Mouse (Mus musculus) embryonic facial prominence, embryonic 14.5 days (tissue): Measurements from ENCODE around the gene Rpusd4. TPM values are rescaled to one million over a fixed set of nuclear protein-coding genes. Genes with fewer than 3 reads are reported as not detected.

Experiments
- ATAC-seq: fragments of 200-750 bp; cut with Nextera tagmentation; 2 replicates; pipeline ENCODE4 v1.8.0; 2017; ENCODE audit warnings: low read depth, moderate number of reproducible peaks, moderate TSS enrichment
- DNase-seq: peaks from one replicate; pipeline ENCODE4 v3.0.0-alpha.2; 2015; ENCODE audit warnings: low spot score
- H3K27ac ChIP-seq: fragments of 300-500 bp; sonication (generic); replicated peaks from 2 replicates; pipeline ENCODE4 v1.5.1; 2014; ENCODE audit warnings: low read depth, mild to moderate bottlenecking, low read length, moderate library complexity
- H3K27me3 ChIP-seq: fragments of 300-500 bp; sonication (generic); replicated peaks from 2 replicates; pipeline ENCODE4 v1.6.1; 2014; ENCODE audit warnings: low read length; ENCODE audit not compliant: control insufficient read depth, insufficient read depth
- H3K36me3 ChIP-seq: fragments of 300-500 bp; sonication (generic); 2 replicates; pipeline ENCODE4 v1.6.1; 2014; ENCODE audit warnings: low read length, mixed read lengths; ENCODE audit not compliant: control insufficient read depth, insufficient read depth
- H3K4me1 ChIP-seq: fragments of 300-500 bp; sonication (generic); 2 replicates; pipeline ENCODE4 v1.6.1; 2014; ENCODE audit warnings: antibody characterized with exemption, low read length; ENCODE audit not compliant: control insufficient read depth, insufficient read depth
- H3K4me2 ChIP-seq: fragments of 300-500 bp; sonication (generic); 2 replicates; pipeline ENCODE4 v1.6.1; 2014; ENCODE audit warnings: low read depth, mild to moderate bottlenecking, low read length, moderate library complexity, mixed read lengths
- H3K4me3 ChIP-seq: fragments of 300-500 bp; sonication (generic); 2 replicates; pipeline ENCODE4 v1.5.1; 2014; ENCODE audit warnings: low read depth, mild to moderate bottlenecking, low read length
- H3K9ac ChIP-seq: fragments of 300-500 bp; sonication (generic); 2 replicates; pipeline ENCODE4 v1.6.1; 2014; ENCODE audit warnings: low read depth, mild to moderate bottlenecking, low read length, moderate library complexity, mixed read lengths
- H3K9me3 ChIP-seq: fragments of 300-500 bp; sonication (generic); 2 replicates; pipeline ENCODE4 v1.6.1; 2016; ENCODE audit warnings: low read length; ENCODE audit not compliant: control insufficient read depth
- WGBS: fragments of 180-500 bp; shearing (Covaris S2); extraction: QIAGEN DNeasy Blood & Tissue Kit; methylation state at CpG from one replicate; pipeline ENCODE4 v1.1.7; 2014; 5-methylcytosine and 5-hydroxymethylcytosine counted together
- polyA plus RNA-seq: library from polyadenylated mRNA; unstranded; fragments of >200 nt; fragmentation: Nextera tagmentation; extraction: Ambion mirVana; gene quantifications from 2 replicates; pipeline ENCODE4 v1.2.1, GENCODE M21; 2014

The Rpusd4 gene
- polyA plus RNA-seq, 1 experiment from 2014 or later, result 23.4 TPM

DNA sequence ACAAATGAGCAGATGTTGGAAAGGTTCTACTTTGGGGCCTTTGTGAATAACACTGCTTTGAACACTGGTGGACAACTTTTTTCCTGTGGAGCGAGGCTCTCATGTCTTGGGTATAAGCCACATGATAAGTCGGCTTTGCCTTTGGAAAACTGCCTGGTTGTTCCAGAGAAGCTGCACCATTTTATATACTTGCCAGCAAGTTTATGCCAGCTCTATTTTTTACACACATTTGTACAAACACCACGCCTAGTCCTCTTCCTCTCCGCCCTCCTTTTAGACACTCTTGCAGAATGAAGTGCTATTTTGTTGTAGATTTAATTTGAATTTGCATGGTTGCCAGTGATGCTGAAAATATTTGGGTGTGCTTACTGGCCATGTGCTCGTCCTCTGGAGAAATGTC lies 25.8 kb downstream of the Rpusd4 start:
- Histone ChIP-seq H3K36me3 (no peaks in the 10 kb centered on the region), H3K27me3 (no peaks in the 10 kb centered on the region), H3K4me2 (no peak overlapping the region), H3K4me1 (peaks cover 5% of the 10 kb centered on the region; the same call in 1 of the 2 replicates), H3K9ac (no peak overlapping the region), H3K27ac (no peak overlapping the region), H3K9me3 (peaks cover 7% of the 10 kb centered on the region; the same call in 1 of the 2 replicates), H3K4me3 (no peak overlapping the region)
- DNase-seq (no peak), ATAC-seq (no peak)
- WGBS, result 76% methylated on average over 5 of the region's 5 CpGs

DNA sequence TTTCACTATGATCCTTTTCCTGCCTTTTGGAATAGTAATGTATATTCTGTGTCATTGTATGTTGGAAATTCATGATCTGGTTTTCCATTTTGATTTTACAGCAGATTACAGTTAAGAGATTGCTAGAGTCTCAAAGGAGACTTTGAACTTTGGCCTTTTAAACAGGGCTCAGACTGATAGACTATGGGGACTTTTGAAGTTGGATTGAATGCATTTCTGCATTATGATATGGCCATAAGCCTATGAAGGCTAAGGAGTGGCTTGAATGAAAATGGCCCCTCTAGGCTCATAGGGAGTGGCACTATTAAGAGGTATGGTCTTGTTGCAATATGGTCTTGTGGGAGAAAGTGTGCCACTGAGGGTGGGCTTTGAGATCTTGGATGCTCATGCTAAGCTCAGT lies 30.1 kb downstream of the Rpusd4 start:
- H3K4me1 ChIP-seq, result peaks cover 2% of the 10 kb centered on the region; the same call in 1 of the 2 replicates
- no peaks in the 10 kb centered on the region for H3K36me3 ChIP-seq
- ATAC-seq (no peak), DNase-seq (no peak)
- H3K4me2 ChIP-seq, result no peak overlapping the region
- no peak overlapping the region for H3K27ac ChIP-seq
- H3K9me3 ChIP-seq, result peaks cover 7% of the 10 kb centered on the region; the same call in 1 of the 2 replicates
- no peak overlapping the region for H3K9ac ChIP-seq
- no peaks in the 10 kb centered on the region for H3K27me3 ChIP-seq
- H3K4me3 ChIP-seq, result no peak overlapping the region

DNA sequence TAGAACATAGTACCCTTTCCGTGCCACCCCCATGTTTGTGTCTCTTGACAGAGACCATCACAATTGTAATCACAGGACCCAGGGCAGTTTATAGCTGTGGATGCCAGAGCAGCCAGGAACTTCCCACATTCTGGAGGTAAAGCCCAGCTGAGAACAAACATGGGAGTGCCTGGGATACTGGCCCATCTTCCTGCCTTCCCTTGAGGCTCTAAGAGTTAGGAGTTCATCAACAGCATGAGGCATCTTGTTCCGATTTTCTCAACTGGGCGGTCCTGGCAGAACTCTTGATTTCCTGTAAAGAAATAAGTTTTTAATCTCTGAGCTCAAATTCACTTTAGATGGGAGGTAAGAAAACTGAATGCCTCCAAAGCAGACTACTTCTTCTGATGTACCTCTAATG lies 34.5 kb downstream of the Rpusd4 start:
- WGBS, result 67% methylated on average over 3 of the region's 3 CpGs
- no peaks in the 10 kb centered on the region for H3K4me1 ChIP-seq
- H3K9ac ChIP-seq, result no peak overlapping the region
- H3K4me3 ChIP-seq, result no peak overlapping the region
- H3K4me2 ChIP-seq, result no peak overlapping the region
- H3K9me3 ChIP-seq, result no peaks in the 10 kb centered on the region
- no peaks in the 10 kb centered on the region for H3K27me3 ChIP-seq
- no peaks in the 10 kb centered on the region for H3K36me3 ChIP-seq
- ATAC-seq (no peak), DNase-seq (no peak)
- no peak overlapping the region for H3K27ac ChIP-seq

DNA sequence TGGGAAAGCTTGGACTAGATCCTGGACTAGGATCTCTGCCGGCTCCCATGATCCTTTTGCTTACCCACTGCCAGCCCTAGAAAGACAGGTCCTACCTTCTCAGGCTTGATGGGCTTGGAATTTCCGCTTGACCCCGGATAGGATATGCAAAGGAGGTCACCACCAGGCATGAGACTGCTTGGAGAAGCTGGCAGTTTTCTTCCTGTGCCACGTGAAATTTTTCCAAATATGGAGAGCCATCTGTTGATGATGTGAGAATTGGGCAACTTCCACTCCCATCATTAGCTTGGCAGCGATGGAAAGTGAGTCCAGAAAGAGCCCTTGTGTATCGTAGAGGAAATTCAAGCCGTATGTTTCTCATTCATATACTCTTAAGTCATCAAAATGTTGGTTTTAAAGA lies 39.8 kb downstream of the Rpusd4 start:
- no peaks in the 10 kb centered on the region for H3K9me3 ChIP-seq

DNA sequence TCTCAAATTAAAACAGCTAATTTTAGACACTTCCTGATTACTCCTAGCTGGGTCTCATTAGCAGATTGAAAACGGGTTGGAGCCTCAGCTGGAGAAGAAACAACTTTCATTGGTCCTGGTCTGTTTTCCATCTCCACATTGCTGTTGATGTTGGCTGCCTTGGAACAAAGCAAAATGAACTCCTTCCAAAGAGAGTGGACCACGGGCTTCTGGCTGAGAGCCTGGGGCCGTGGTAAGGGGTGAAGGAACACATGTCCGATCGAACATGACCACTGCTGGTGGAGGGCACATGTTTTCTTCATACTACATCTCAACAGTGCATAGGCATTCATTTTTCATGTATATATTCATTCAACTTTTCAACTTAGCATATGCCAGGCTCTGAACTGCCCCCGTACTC lies 42.7 kb downstream of the Rpusd4 start:
- ATAC-seq, result no peak
- Histone ChIP-seq H3K4me1 (peaks cover 15% of the 10 kb centered on the region; the same call in 1 of the 2 replicates), H3K9me3 (no peaks in the 10 kb centered on the region), H3K9ac (no peak overlapping the region), H3K27me3 (no peaks in the 10 kb centered on the region), H3K4me3 (no peak overlapping the region), H3K4me2 (no peak overlapping the region), H3K36me3 (no peaks in the 10 kb centered on the region), H3K27ac (no peak overlapping the region)
- no peak for DNase-seq
- 63% methylated on average over 6 of the region's 6 CpGs for WGBS

More for the DNA sequence above, 39.8 kb downstream of the Rpusd4 start:
- 39% methylated on average over 7 of the region's 7 CpGs for WGBS
- Histone ChIP-seq H3K27me3 (no peaks in the 10 kb centered on the region), H3K4me3 (no peak overlapping the region), H3K27ac (no peak overlapping the region), H3K4me1 (peaks cover 4% of the 10 kb centered on the region; the same call in 1 of the 2 replicates), H3K9ac (no peak overlapping the region), H3K36me3 (no peaks in the 10 kb centered on the region), H3K4me2 (no peak overlapping the region)
- DNase-seq (peak; percentile 79), ATAC-seq (no peak)

DNA sequence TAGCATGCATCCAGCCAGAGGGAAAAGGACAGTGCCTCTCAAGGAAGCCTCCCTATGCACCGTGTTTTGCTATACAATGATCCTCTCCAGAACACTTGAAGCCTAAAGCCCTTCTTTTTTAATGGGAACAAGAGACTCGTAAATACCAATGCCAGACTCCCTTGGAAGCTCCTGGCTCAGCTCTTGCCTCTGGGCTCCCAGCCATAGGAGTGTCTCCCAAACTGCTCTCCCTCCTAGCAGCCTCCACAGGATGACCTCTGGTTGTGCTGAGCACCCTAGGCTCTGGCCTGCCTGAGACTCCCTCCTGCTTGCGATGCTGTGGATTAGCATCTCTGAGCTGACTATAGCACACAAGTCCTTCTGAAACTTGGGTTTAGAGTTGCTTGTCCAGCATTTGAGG lies 44.9 kb downstream of the Rpusd4 start:
- DNase-seq (peak; percentile 62), ATAC-seq (peak; percentile 14; the same call in 1 of the 2 replicates)
- H3K27me3 ChIP-seq, result no peaks in the 10 kb centered on the region
- peak overlapping the region; percentile 24; the same call in 1 of the 2 replicates for H3K27ac ChIP-seq
- no peak overlapping the region for H3K4me2 ChIP-seq
- no peak overlapping the region for H3K4me3 ChIP-seq
- 53% methylated on average over 3 of the region's 3 CpGs for WGBS
- no peak overlapping the region for H3K9ac ChIP-seq
- H3K4me1 ChIP-seq, result peaks cover 27% of the 10 kb centered on the region
- no peaks in the 10 kb centered on the region for H3K36me3 ChIP-seq
- H3K9me3 ChIP-seq, result no peaks in the 10 kb centered on the region

DNA sequence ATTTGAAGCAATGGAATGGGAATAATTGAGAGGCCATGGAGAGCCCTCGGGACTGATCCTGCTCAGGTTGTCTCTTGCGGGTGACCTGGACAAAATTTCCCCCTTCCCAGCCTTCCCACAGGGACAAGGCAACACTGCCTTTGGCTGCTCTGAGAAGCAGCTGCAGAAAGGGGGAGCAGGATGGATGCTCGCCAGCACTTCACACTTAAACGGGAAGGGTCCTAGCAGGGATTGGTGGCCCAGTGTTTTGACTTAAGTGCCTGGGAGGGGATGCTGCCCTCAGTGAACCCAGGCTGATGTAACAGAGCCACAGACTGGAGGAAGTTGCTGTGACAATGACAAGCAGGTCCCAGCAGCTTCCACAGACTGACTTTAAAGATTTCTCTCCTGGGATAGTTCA lies 45.9 kb downstream of the Rpusd4 start:
- no peaks in the 10 kb centered on the region for H3K36me3 ChIP-seq
- H3K4me2 ChIP-seq, result no peak overlapping the region
- no peaks in the 10 kb centered on the region for H3K27me3 ChIP-seq
- H3K4me1 ChIP-seq, result peaks cover 35% of the 10 kb centered on the region
- 0 out of 2 replicates have a peak overlapping the region, but pooled peaks have one; percentile 29 for H3K27ac ChIP-seq
- no peak overlapping the region for H3K4me3 ChIP-seq
- H3K9me3 ChIP-seq, result no peaks in the 10 kb centered on the region
- no peak overlapping the region for H3K9ac ChIP-seq
- 16% methylated on average over 4 of the region's 4 CpGs for WGBS
- no peak for ATAC-seq
- peak; percentile 57 for DNase-seq

DNA sequence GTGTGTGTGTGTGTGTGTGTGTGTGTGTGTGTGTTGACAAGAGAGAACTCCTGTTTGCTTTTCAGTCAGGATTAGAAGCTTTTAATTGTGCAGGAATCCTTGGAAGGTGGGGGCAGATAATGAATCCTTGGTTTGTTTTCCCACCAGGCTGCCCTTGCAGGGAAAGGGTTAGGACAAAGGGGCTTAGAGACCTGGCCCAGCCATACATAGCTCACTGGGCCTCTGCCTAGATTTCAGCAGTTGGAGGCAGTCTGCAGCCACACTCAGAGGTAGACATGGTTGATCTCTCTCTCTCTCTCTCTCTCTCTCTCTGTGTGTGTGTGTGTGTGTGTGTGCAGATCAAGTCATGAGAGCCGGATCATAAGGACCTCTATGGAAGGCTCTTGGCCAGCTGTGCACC lies 46.6 kb downstream of the Rpusd4 start:
- Histone ChIP-seq H3K36me3 (no peaks in the 10 kb centered on the region), H3K4me3 (no peak overlapping the region), H3K9me3 (no peaks in the 10 kb centered on the region), H3K4me1 (peaks cover 40% of the 10 kb centered on the region), H3K9ac (no peak overlapping the region), H3K4me2 (no peak overlapping the region), H3K27me3 (no peaks in the 10 kb centered on the region), H3K27ac (0 out of 2 replicates have a peak overlapping the region, but pooled peaks have one; percentile 29)
- 29% methylated on average over 1 of the region's 1 CpGs for WGBS
- DNase-seq, result no peak
- ATAC-seq, result no peak

DNA sequence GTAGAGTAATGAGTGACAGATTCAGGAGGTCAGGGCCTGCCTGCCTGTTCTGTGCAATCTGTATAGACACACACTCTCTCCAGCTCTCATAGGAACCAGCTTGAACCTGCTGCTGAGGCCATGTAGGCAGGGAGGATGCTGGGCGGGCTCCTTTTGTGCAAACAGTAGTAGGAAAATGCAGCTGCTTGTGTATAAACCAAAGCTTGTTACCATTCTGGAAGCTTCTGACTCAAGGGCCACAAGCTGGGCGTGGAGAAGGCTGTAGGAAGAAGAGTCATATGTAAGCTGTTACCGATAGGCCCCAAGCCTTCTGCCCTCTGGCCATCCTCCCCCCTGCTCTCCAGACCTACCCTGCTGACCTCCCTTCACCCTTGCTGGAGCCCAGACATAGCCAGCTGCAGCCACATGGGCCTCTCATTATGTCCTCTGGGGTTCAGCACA lies 49.1 kb downstream of the Rpusd4 start:
- no peak overlapping the region for H3K4me3 ChIP-seq
- H3K27me3 ChIP-seq, result no peaks in the 10 kb centered on the region
- DNase-seq, result no peak
- WGBS, result 46% methylated on average over 3 of the region's 3 CpGs
- no peak overlapping the region for H3K4me2 ChIP-seq
- ATAC-seq, result 0 out of 2 replicates have a peak, but pooled peaks have one; percentile 13
- H3K36me3 ChIP-seq, result no peaks in the 10 kb centered on the region
- peaks cover 40% of the 10 kb centered on the region for H3K4me1 ChIP-seq
- no peaks in the 10 kb centered on the region for H3K9me3 ChIP-seq
- no peak overlapping the region for H3K9ac ChIP-seq
- H3K27ac ChIP-seq, result no peak overlapping the region
